Mouse (Mus musculus): ENCODE results near the gene Elovl2.

Gene Elovl2

GRCm38 (mm10) chr13:41134901-41135300, 85.3 kb downstream of the Elovl2 start:
- peak; percentile 72 to 90 for DNase-seq
